Mouse (Mus musculus): ENCODE measurements at regions not wholly inside any gene's neighbourhood (a gene's known extent, or its start where the extent isn't known, plus 50 kb on each side); places are given as distances from the start of the nearest gene placed in this dataset.
A peak's percentile ranks its signal among the peaks of the same experiment; 100 is the strongest.

- DNase-seq = no peak
Measured at GRCm38 (mm10) chr11:24391385-24391784, 313.5 kb downstream of the Bcl11a start.

GRCm38 (mm10) chr11:24395478-24395877, 317.6 kb downstream of the Bcl11a start:
- DNase-seq = no peak

- DNase-seq = no peak
Measured at GRCm38 (mm10) chr11:24396911-24397310, 319.1 kb downstream of the Bcl11a start.

GRCm38 (mm10) chr11:24397710-24398109, 319.9 kb downstream of the Bcl11a start:
- no peak for DNase-seq

GRCm38 (mm10) chr11:24401151-24401550, 323.3 kb downstream of the Bcl11a start:
- DNase-seq = no peak

GRCm38 (mm10) chr11:24402127-24402526, 324.3 kb downstream of the Bcl11a start:
- DNase-seq = no peak

GRCm38 (mm10) chr11:24414804-24415203, 336.9 kb downstream of the Bcl11a start:
- DNase-seq = no peak

GRCm38 (mm10) chr11:24422066-24422775, 344.4 kb downstream of the Bcl11a start:
- DNase-seq = no peak

- no peak for DNase-seq
Measured at GRCm38 (mm10) chr11:24423278-24423677, 345.4 kb downstream of the Bcl11a start.

GRCm38 (mm10) chr11:24426995-24427883, 349.4 kb downstream of the Bcl11a start:
- no peak for DNase-seq

- no peak for DNase-seq
Measured at GRCm38 (mm10) chr11:24448608-24449007, 370.8 kb downstream of the Bcl11a start.

GRCm38 (mm10) chr11:24452267-24452666, 374.4 kb downstream of the Bcl11a start:
- no peak for DNase-seq

- no peak for DNase-seq
Measured at GRCm38 (mm10) chr11:24464642-24465041, 386.8 kb downstream of the Bcl11a start.

- DNase-seq = peak; percentile 66
Measured at GRCm38 (mm10) chr11:24467458-24467857, 389.6 kb downstream of the Bcl11a start.

- no peak for DNase-seq
Measured at GRCm38 (mm10) chr11:24470469-24470868, 392.6 kb downstream of the Bcl11a start.

GRCm38 (mm10) chr11:24472617-24473367, 394.9 kb downstream of the Bcl11a start:
- no peak for DNase-seq

- DNase-seq = peak; percentile 21
Measured at GRCm38 (mm10) chr11:24473368-24474010, 395.6 kb downstream of the Bcl11a start.

GRCm38 (mm10) chr11:24502722-24503424, 425.0 kb downstream of the Bcl11a start:
- DNase-seq = no peak

GRCm38 (mm10) chr11:24515568-24515967, 437.7 kb downstream of the Bcl11a start:
- no peak for DNase-seq

GRCm38 (mm10) chr11:24535462-24535861, 457.6 kb downstream of the Bcl11a start:
- DNase-seq = no peak

GRCm38 (mm10) chr11:24537721-24538120, 459.9 kb downstream of the Bcl11a start:
- no peak for DNase-seq

- no peak for DNase-seq
Measured at GRCm38 (mm10) chr11:24569655-24570054, 491.8 kb downstream of the Bcl11a start.

Data from cerebellum, adult 9-10 months (tissue).